Mouse (Mus musculus) testis, adult 2 months (tissue): ENCODE measurements around the gene Pard3.

Experiments used
- CTCF ChIP-seq: fragments of 200-500 bp; IDR thresholded peaks from 2 replicates; pipeline ENCODE4 v1.5.1; 2012; ENCODE audit warnings: low read depth, mild to moderate bottlenecking, inconsistent platforms, low read length, moderate library complexity; ENCODE audit not compliant: control insufficient read depth, insufficient read depth, insufficient replicate concordance
- POLR2A ChIP-seq: fragments of 200-500 bp; IDR thresholded peaks from 2 replicates; pipeline ENCODE4 v1.6.1; 2012; ENCODE audit warnings: low read depth, mild to moderate bottlenecking, inconsistent platforms, low read length, moderate library complexity; ENCODE audit not compliant: control insufficient read depth

DNA sequence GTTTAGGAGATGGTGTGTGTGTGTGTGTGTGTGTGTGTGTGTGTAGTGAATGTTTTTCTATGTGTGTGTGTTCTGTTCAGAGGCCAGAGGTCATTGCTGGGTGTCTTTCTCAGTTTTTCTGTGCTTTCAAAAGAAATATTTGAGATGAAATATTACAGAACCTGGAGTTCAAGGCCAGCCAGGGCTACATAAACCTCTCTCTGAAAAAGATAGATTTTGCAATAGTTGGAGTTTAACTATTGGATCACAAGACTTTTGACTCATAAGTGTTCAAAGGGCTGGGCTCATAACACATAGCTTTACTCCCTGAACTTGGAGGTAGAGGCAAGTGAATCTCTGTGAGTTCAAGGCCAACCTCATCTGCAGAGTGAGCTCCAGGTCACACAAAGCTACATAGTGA, 2.8 kb downstream of the Pard3 start:
- TF ChIP-seq CTCF, result no peak
- TF ChIP-seq POLR2A, result no peak
